Mouse (Mus musculus) brain, embryonic 14.5 days (tissue): ENCODE data around the gene Ctsz.

Experiments
- CTCF ChIP-seq: fragments of 200-500 bp; IDR thresholded peaks from 2 replicates; pipeline ENCODE4 v1.5.1; 2012; ENCODE audit warnings: inconsistent platforms, mild to moderate bottlenecking, moderate library complexity, borderline replicate concordance; ENCODE audit not compliant: insufficient read depth, insufficient read length; ENCODE audit errors: extremely low read depth
- POLR2A ChIP-seq: fragments of 200-500 bp; IDR thresholded peaks from 2 replicates; pipeline ENCODE4 v1.6.1; 2012; ENCODE audit warnings: mild to moderate bottlenecking, inconsistent platforms, borderline replicate concordance; ENCODE audit not compliant: poor library complexity, insufficient read depth, insufficient read length, severe bottlenecking; ENCODE audit errors: extremely low read depth

GRCm38 (mm10) chr2:174470786-174471405 lies 32.1 kb upstream of the Ctsz start:
- no peak for TF ChIP-seq CTCF
- TF ChIP-seq POLR2A = no peak
